Mouse (Mus musculus) cerebellum, postnatal 36 days (tissue): ENCODE results near the gene Slc13a1.
"Not testable (repeated sequence)": the region's sequence is repeated elsewhere in the genome, so short reads cannot be mapped to it uniquely, and the experiment has no call there.

Experiments used
- DNase-seq, 2 experiments: peaks; one replicate each; pipeline ENCODE4 v3.0.0; 2021 to 2022; ENCODE audit warnings: mixed read lengths in 2 of 2

The Slc13a1 gene

GRCm38 (mm10) chr6:24167734-24168327 is at the start of gene Slc13a1:
Slc13a1 (minus strand) TSS chr6:24168092.
- no peak for DNase-seq

DNA sequence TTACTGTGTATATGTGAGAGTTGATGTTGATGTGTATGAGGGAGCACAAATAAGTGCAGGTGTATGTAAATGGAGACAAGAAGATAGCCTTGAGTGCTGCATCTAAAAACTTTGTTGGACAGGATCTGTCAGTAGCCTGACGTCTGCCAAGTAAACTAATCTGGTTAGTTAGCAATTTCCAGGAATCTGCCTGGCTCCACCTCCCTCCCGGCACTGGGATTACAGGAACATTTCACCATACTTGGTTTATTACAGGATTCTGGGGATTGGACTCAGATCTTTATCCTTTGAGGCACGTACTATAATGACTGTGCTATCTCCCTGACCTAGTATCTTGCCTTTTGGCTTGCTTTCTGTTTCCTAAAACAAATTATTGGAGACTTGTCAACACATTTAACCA is 40.0 kb upstream of the Slc13a1 start:
- no peak for DNase-seq

GRCm38 (mm10) chr6:24202226-24202625 is 34.3 kb upstream of the Slc13a1 start:
- peak; percentile 6 to 19 for DNase-seq

- peak; percentile 12 to 26 for DNase-seq
Observed at GRCm38 (mm10) chr6:24200644-24201484, 33.0 kb upstream of the Slc13a1 start.

GRCm38 (mm10) chr6:24197501-24198195 is 29.8 kb upstream of the Slc13a1 start:
- DNase-seq, result not testable (repeated sequence)

DNA sequence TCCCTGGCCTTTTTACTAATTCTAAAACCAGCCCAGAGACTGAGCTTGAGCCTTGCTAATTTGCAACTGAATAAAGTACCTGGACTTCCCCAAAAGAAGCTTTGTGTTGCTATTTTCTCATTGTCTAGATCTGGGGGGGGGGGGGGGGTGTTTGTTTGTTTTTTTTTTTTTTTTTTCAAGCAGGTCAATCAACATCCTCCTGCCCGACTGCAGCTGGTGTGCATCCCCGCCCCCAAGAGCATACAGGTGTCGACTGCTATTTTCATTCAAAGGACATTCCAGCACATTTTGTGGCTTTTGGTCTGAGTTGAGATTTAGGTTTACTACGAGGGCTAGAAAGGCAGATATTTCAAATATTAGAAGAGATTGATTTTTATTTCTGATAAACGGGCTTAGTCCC is 28.5 kb upstream of the Slc13a1 start:
- DNase-seq, result not testable (repeated sequence)

DNA sequence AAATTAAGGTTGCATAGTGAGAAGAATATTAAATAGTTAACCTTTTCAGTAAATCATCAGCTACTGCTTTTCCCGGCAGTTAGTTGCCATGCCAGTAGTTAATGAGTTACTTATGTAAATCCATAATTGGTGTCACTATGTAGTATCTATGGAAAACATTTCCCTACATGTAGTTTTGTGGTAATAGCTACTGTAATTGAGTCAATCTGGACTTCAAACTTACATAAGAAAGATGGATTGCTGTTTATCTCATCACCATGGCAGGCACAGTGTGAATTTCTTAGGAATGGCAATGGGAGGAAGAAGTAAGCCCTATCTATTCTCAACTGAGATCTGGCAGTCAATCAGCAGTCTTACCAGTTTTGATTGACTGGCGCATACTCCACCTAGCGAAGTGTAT is 15.5 kb upstream of the Slc13a1 start:
- no peak for DNase-seq

- peak; percentile 35 to 53 for DNase-seq
Observed at GRCm38 (mm10) chr6:24175393-24175792, 7.5 kb upstream of the Slc13a1 start.

DNA sequence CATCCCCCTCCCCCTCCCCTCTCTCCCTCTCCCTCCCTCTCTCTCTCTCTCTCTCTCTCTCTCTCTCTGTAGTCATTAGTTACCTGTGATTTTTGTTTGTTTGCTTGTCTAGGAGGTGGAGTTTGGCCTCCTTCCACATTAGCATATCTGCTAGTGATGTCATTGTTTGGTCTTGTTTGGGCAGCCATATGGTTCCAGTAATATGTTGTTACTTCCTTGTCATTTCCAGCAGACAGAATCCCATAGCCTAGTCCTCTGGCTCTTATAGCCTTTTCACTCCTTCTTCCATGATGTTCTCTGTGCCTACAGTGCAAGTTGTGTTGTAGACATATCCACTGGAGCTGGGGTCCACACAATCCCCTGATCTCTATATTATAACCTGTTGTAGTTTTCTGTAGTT is 6.1 kb upstream of the Slc13a1 start:
- DNase-seq, result no peak

DNA sequence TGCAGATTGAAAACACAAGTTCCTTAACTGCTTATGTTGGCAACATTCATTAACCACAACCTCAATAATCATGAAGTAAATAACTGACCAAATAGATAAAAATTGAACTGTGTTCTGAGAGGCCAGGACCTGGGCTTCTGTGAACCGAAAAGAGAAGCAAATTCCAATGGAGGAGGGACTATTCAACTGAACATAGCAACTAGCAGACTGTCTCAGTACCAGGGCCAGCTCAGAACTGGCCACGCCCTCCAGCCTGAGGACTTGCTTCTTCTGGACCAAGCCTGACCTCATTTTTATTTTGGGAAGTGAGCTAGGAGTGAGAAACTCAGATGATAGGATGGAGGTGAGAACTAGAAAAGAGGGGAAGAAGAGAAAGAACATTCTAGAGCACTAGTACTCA is 4.8 kb upstream of the Slc13a1 start:
- DNase-seq, result peak; percentile 33 to 37

GRCm38 (mm10) chr6:24166772-24167171 is 1.1 kb downstream of the Slc13a1 start:
- DNase-seq, result peak; percentile 29 to 42

- DNase-seq, result no peak
Observed at GRCm38 (mm10) chr6:24165249-24165648, 2.6 kb downstream of the Slc13a1 start.

GRCm38 (mm10) chr6:24159795-24160194 is 8.1 kb downstream of the Slc13a1 start:
- no peak for DNase-seq

- no peak for DNase-seq
Observed at GRCm38 (mm10) chr6:24154901-24155300, 13.0 kb downstream of the Slc13a1 start.

DNA sequence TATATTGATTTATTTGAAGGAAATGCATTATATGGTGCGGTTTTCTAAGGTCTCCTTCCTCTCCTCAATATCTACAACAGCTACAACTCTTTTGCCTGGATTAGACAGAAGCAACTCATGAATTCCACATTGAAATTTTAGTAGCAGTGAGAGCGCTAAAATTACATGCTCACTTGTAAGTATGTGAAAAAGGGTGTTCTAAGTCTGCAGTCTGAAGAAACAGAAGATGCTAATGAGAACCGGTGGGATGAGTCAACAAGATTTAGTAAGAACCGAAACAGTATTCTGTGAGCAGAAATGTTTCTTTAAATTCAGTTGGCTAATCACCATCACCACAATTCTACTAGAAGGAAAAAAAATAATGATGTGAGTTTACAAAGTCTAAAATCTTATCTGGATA is 34.9 kb downstream of the Slc13a1 start:
- DNase-seq, result no peak

DNA sequence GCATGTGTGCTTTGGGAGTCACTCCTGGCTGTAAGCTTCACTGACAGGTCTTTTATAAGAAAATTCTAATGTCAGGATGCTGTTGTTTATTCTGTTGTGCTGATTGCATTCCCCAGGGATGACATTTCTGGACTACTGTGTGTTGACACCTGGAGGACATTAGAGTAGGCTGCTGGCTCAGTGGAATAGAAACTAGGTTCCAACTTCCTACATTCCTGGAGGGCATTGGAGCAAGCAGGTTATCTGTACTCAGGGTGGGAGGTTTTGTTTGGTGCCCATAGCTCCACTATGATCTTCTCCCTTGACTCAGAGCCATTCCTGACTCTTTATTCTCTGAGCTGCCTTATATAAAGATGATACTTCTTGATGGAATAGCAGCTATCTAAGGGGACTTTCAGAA is 45.3 kb downstream of the Slc13a1 start:
- no peak for DNase-seq

DNA sequence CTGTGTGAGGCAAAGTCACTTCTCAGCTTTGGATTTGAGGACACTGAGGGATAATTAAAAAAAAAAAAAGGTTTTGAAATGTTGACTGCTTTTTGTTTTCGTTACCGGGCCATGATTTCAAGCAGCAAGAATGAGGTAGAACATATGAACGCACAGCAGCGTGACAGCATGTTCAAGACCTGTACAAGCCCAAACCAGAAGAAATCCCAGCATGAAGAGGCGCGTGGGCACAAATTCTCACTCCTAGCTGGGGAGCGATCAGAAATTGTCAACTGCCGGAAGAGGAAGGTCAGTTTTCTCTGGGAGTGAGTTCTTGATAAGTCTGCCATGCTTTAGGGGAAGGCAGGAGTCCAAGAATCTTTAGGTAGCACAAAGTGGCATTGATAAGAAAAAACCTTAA is 56.3 kb downstream of the Slc13a1 start:
- DNase-seq, result peak; percentile 46 to 56

DNA sequence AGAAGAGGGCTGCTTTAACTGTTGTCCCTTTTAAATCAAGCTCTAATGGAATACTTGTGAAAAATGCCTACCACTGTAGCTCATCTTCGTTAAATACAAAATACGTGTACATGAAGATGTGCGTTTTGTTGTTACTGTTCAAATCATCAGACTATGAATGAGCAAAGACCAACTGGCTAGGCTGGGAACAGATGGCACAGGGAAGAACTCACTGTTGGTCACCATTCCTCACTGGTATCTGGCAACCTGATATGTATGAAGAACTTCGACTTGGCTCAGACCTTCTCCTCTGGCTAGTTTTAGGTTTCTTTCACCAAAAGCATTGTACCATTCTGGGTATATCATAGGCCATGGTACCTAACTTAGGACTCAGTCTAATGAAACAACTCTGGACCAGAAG is 59.4 kb downstream of the Slc13a1 start:
- DNase-seq, result peak; percentile 48 to 68

DNA sequence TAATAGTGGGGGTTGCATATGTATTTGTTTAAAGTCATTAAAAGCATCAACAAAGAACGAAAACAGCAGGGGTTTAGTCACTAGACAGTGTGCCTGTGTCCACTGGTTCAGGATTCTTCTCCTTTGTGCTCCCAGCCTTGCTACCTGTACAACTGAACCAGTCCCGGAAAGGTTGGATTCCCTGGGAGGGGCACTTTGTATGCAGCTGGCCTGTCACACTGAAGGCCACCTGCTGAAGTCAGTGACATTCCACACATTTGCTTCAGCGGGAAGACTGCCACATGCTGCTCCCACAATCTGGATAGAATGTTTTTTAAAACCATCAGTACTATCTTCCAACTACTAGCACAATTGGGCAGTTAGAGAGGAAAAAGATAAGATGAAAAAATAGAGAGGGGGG is 61.7 kb downstream of the Slc13a1 start:
- peak; percentile 86 to 91 for DNase-seq

GRCm38 (mm10) chr6:24105681-24106080 is 62.2 kb downstream of the Slc13a1 start:
- peak; percentile 17 to 55 for DNase-seq

DNA sequence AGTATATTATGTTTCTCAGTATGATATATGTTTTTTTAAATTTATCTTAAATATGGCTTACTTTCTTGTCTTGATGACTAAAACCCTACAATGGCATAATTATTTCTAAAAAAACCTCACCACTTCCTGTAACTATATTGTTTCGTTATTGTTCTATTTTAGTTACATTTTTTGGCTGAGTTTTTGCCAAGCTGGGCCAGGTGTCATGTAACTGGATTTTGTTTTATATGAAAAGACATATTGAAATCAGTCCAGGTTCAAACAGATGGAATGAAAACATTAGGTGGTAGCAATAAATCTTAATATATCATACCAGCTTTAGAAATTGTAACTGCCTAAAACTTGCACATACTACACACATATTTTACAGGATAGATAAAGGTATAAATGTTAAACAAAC is 66.6 kb downstream of the Slc13a1 start:
- DNase-seq, result peak; percentile 62 to 72

DNA sequence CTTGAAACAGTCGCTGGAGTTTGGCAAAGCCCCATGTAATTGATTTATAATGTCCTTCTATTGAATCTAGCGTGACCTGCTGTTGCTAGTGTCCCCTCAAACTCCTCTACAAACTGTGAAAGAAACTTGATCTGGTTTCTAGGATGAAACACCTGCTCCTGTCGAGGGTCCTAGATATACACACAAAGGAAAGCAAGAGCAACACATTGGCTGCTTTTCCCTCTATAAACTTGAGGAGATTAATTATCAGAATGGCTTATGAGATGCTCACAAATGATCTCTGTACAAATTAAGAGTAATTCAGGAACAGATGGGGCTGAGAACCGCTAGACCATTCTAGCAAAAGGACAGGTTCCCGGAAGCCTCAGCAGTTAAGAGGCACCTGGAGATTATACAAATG is 67.2 kb downstream of the Slc13a1 start:
- peak; percentile 35 to 54 for DNase-seq

DNA sequence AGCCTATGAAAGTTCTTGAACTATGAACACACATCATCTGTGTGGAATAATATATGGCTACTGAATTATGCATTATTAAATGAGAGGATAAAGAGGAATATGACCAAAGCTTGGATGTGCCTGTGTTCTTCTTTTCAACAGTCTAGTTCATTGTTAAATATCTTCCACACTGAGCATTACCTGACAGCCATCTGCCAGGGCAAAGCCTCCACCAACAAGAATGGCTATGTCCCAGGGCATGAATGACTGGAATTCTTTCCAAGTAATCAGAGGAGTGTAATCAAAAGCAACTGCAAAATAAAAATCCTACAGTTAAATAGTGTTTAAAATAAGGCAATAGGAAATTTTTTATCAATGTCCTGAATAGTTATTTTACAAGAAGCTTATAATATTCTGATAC is 70.5 kb downstream of the Slc13a1 start:
- peak; percentile 52 to 54 for DNase-seq

- DNase-seq, result no peak
Observed at GRCm38 (mm10) chr6:24076089-24076488, 91.8 kb downstream of the Slc13a1 start.
